Mouse (Mus musculus): Measurements from ENCODE around the gene Shcbp1l. TPM values are rescaled to one million over a fixed set of nuclear protein-coding genes. Genes with fewer than 3 reads are reported as not detected.

Gene Shcbp1l
- total and polyA plus RNA-seq, 3 experiments = 0.59 to 1.6 TPM; not detected in 1

GRCm38 (mm10) chr1:153501644-153502321 is 76.8 kb downstream of the Shcbp1l start (continued):
- peak in 1 of 2 experiments; percentile 38; a peak in 2 of 4 replicates for TF ChIP-seq CTCF (conservative IDR thresholded peaks at IDR 0.05 in 1 of 2, IDR thresholded peaks at IDR 0.05 in 1 of 2; ENCODE audit: low read depth in 2 of 2, low read length in 2 of 2)
- TF ChIP-seq RAD21 (IDR thresholded peaks at IDR 0.05; ENCODE audit: low read depth, low read length) = peak; percentile 24
- TF ChIP-seq RCOR1 (conservative IDR thresholded peaks at IDR 0.05; ENCODE audit: low read depth, low read length) = no peak
- no peak for TF ChIP-seq TBP (conservative IDR thresholded peaks at IDR 0.05; ENCODE audit: low read depth, low read length)
- no peak for TF ChIP-seq JUN (IDR thresholded peaks at IDR 0.05; ENCODE audit: insufficient read depth, low read depth, low read length)
- peak; percentile 29; the same call in 1 of the 2 replicates for TF ChIP-seq SMC3 (IDR thresholded peaks at IDR 0.05; ENCODE audit: low read depth, low read length)
- TF ChIP-seq MYC (IDR thresholded peaks at IDR 0.05; ENCODE audit: low read depth, low read length) = no peak
- TF ChIP-seq TCF12 (IDR thresholded peaks at IDR 0.05; ENCODE audit: low read depth, low read length) = peak; percentile 80
- no peak for TF ChIP-seq ZNF384 (IDR thresholded peaks at IDR 0.05; ENCODE audit: low read depth, low read length)
- no peak; the same call in 1 of the 2 replicates for TF ChIP-seq MXI1 (IDR thresholded peaks at IDR 0.05; ENCODE audit: low read depth, low read length)
- TF ChIP-seq PAX5 (IDR thresholded peaks at IDR 0.05; ENCODE audit: low read length) = no peak
- no peak for TF ChIP-seq ZMIZ1 (IDR thresholded peaks at IDR 0.05; ENCODE audit: low read depth, low read length)
- 0 out of 2 replicates have a peak, but pooled peaks have one; percentile 23 for TF ChIP-seq ETS1 (conservative IDR thresholded peaks at IDR 0.05; ENCODE audit: low read depth, low read length)
- peak; percentile 86 for TF ChIP-seq MAFK (IDR thresholded peaks at IDR 0.05; ENCODE audit: insufficient replicate concordance, low read length)
- no peak for TF ChIP-seq E2F4 (IDR thresholded peaks at IDR 0.05; ENCODE audit: insufficient replicate concordance, low read depth, low read length)
- peak; percentile 60 for TF ChIP-seq IRF4 (IDR thresholded peaks at IDR 0.05; ENCODE audit: low read depth, low read length)
- TF ChIP-seq POLR2A (IDR thresholded peaks at IDR 0.05; ENCODE audit: low read depth, low read length) = no peak
- TF ChIP-seq POLR2AphosphoS2 (IDR thresholded peaks at IDR 0.05; ENCODE audit: low read depth, low read length) = no peak

Other genes starting within 250 kb of the Shcbp1l start
- gene Lamc2, start 238.7 kb upstream of the Shcbp1l start, total RNA-seq (2012; rRNA removed) = 0.08 and 0.25 TPM in 2 replicates
- 0.09 and 0.61 TPM in 2 replicates for gene Lamc2, start 238.7 kb upstream of the Shcbp1l start, total RNA-seq (2014; rRNA removed)
- 1.0 and 2.0 TPM in 2 replicates for gene Lamc2, start 238.7 kb upstream of the Shcbp1l start, polyA plus RNA-seq (2012; ENCODE audit: insufficient read length, low read depth)
- 9.4 and 10.5 TPM in 2 replicates for gene Lamc1, start 92.4 kb upstream of the Shcbp1l start, total RNA-seq (2012; rRNA removed)
- gene Lamc1, start 92.4 kb upstream of the Shcbp1l start, total RNA-seq (2014; rRNA removed) = 4.1 and 5.7 TPM in 2 replicates
- gene Lamc1, start 92.4 kb upstream of the Shcbp1l start, polyA plus RNA-seq (2012; ENCODE audit: insufficient read length, low read depth) = 13.1 and 16.7 TPM in 2 replicates
- 55.4 and 82.4 TPM in 2 replicates for gene Dhx9, start 62.5 kb downstream of the Shcbp1l start, total RNA-seq (2012; rRNA removed)
- gene Dhx9, start 62.5 kb downstream of the Shcbp1l start, total RNA-seq (2014; rRNA removed) = 81.8 and 98.8 TPM in 2 replicates
- 233 and 244 TPM in 2 replicates for gene Dhx9, start 62.5 kb downstream of the Shcbp1l start, polyA plus RNA-seq (2012; ENCODE audit: insufficient read length, low read depth)
- 0.08 TPM in 2 replicates for gene Npl, start 124.9 kb downstream of the Shcbp1l start, total RNA-seq (2012; rRNA removed)
- not detected in 2 replicates for gene Npl, start 124.9 kb downstream of the Shcbp1l start, total RNA-seq (2014; rRNA removed)
- gene Npl, start 124.9 kb downstream of the Shcbp1l start, polyA plus RNA-seq (2012; ENCODE audit: insufficient read length, low read depth) = not detected in 2 replicates
- not detected in 2 replicates for gene Rgs8, start 227.9 kb downstream of the Shcbp1l start, total RNA-seq (2012; rRNA removed)
- not detected in 2 replicates for gene Rgs8, start 227.9 kb downstream of the Shcbp1l start, total RNA-seq (2014; rRNA removed)
- 0.03 TPM in 1 of 2 replicates, not detected in the other for gene Rgs8, start 227.9 kb downstream of the Shcbp1l start, polyA plus RNA-seq (2012; ENCODE audit: insufficient read length, low read depth)